Mouse (Mus musculus): Measurements from ENCODE around the gene Pde4d.

Pde4d gene

GRCm38 (mm10) chr13:109727346-109727745 lies 1277.6 kb downstream of the Pde4d start:
- no peak for DNase-seq

GRCm38 (mm10) chr13:109729612-109730011 lies 1279.9 kb downstream of the Pde4d start:
- no peak for DNase-seq

DNA sequence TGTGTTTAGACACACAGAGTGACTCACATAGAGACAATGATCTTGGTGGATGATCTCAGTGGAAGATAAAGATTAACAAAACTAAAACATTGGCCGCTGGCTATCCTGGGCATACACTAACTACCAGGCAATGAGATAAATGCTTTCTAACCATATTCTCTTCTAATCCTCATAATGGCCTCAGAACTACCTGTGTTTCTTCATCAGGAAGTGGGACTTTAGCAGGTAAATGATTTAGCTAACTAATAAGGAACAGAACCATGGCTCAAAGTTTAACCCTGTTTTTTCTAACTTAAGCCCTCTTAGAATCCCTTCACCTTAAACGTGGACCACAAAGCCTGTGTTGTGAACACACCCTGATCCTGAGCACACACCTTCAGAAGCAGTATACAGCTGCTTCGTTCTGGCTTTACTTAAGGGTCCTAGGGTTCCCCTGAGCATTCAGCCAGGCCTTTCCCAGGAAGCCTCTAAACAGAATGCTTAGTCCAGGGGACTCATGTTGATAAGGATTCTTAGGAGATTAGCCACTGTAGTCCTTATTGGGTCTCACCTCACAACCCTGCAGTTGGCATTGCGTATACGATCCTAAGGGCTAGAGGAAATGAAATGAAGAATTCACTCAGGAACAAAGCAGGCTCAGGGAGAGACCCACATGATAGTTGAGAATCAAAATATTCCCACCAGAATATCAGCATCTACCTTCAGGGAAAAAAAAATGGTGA lies 1283.1 kb downstream of the Pde4d start:
- no peak for DNase-seq

GRCm38 (mm10) chr13:109736290-109737078 lies 1286.7 kb downstream of the Pde4d start:
- DNase-seq: no peak

DNA sequence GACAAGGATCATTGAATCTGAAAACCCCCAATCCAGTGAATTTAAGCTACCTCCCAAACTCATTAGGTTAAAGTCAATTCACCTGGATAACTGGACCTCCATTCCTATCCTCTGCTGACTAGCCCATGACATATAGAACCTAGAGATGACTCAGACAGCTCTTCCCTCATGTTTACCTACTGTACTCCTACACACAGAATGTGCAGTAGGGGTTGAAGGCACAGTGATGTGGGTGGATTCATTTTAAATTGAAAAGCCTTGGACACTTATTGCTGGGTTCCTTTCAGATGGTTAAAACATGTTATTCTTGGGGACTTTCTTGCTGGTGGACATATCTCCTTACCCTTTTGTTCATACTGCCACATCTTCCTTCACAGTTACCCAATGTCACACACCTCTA lies 1296.7 kb downstream of the Pde4d start:
- no peak for DNase-seq

- DNase-seq: no peak
Observed at GRCm38 (mm10) chr13:109752236-109752863, 1302.6 kb downstream of the Pde4d start.

DNA sequence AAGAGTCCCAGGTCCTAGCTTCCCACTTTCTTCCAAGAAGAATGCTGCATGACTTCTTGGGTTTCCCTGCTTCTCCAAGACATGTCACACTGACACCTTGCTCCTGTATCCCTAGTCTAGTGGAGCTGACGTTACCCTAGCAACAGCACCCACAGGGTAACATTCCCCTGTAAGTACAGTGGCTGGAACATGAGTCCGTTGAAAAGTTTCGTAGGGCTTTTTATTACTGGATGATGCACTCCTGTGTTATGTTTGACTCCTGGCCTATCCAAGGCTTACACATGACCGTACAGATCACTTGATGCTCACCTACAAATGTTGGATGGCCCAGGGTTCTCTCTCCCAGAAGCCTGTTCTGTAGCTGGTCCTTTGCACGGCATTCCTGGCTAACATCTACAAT lies 1307.1 kb downstream of the Pde4d start:
- DNase-seq: no peak

GRCm38 (mm10) chr13:109759201-109759600 lies 1309.5 kb downstream of the Pde4d start:
- no peak for DNase-seq

GRCm38 (mm10) chr13:109761081-109761480 lies 1311.3 kb downstream of the Pde4d start:
- no peak for DNase-seq

DNA sequence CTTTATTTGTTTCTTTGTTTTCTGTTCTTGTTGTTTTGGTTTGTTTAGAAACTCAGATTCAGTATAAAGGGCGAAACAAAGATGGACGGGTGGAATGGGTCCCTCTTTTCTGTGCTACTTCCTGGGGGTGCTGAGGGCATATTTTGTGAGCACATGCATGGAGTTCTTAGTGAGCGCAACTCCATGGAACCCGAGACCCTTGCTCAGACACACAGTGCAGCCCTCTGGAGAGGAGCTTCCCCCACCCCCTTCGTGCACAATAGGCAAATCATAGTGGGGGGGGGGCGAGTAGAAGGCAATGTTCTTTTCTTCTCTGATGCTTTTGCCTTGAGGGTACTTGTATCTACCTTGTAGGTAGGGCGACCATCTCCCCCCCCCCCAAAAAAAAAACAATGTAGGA lies 1325.0 kb downstream of the Pde4d start:
- no peak for DNase-seq

DNA sequence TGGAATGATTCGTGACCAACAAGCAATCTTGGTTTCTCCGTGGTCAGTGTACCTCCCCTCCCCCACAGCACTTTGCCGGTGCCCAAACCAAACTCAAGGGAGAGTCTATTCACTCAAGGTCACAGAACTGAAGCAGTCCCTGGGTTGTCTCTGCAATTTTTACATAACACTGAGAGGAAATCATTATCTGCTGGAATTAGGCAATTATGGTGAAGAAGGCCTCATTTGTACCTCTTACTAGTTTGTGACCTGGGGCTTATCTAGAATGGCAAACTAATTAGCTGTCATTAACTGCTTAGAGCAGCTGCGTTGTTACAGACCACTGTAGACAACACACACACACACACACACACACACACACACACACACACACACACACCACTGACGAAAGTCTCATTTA lies 1325.4 kb downstream of the Pde4d start:
- DNase-seq: no peak

- DNase-seq: peak; percentile 82
Observed at GRCm38 (mm10) chr13:109776116-109776515, 1326.4 kb downstream of the Pde4d start.

GRCm38 (mm10) chr13:109776995-109777394 lies 1327.2 kb downstream of the Pde4d start:
- no peak for DNase-seq

DNA sequence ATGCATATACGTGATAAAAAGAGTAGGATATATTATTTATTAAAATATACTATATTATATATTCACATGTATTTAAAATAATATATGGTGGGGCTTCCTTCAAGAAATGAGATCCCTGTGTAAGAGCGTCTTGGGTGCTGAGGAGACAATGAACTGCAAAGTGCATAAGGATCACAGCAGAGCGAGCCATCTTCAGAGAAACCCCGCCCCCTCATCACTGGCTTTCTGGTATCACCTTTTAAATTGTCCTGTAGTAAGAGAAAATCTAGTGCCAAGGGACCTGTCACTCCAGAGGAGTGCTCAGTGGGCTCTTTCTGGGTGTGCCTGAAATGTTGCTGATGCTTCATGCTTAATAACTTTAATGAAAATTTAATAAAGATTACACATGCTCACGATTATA lies 1327.7 kb downstream of the Pde4d start:
- DNase-seq: no peak

DNA sequence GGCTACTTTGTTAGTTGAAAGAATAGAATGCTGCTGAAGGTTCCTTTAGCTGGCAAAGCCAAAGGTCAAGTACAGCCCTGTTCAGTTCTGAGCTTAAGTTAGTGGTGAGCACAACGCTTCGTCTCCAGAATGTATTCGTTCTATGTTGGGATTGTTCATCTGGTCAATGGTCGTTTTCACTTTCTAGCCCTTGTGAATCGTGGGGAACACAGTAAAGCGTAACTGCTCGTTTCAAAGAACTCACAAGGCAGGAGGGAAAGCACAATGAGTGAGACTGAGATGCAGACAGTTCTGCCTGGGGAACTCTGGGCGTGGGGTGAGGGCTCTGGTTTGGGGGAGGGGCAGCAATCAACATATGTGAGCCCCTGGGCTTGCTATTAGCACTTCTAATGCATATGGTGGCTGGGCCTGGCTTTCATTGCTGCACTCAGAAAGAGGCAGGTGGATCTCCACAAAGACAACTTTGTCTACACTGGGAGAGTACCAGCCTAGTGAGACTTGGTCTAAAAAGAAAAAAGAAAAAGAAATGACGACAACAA lies 1328.6 kb downstream of the Pde4d start:
- DNase-seq: no peak

- no peak for DNase-seq
Observed at GRCm38 (mm10) chr13:109781466-109781865, 1331.7 kb downstream of the Pde4d start.

- no peak for DNase-seq
Observed at GRCm38 (mm10) chr13:109788604-109789003, 1338.9 kb downstream of the Pde4d start.

GRCm38 (mm10) chr13:109789151-109789550 lies 1339.4 kb downstream of the Pde4d start:
- no peak for DNase-seq

DNA sequence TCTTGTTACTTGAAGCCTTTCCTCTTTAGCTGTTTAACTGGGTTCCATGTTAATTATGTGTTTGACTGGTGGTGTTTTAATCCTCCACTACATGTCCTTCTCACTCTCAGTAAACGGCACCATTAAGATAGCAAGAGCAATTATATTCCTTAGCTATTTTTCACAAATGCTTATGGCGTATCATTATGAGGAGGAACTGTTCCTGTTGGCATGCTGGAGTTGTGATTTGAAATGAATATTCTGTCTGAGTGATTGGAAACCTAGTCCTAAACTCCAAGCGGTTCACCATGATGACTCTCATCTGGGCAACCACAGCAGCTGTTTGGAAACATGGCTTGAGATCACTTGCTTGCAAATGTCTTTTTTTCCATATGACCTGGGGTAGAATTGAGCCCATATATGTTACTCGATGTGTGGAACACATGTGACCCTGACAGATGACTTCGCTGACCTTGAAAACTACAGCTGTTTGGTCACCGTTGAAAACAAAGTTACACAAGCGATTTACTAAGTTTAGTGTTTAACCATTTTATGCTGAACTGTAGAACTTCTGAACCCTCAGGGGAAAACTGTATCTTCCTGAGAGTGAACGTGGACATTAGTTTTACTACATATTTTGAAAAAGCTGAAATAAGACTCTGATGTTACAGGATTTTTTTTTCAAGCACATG lies 1340.4 kb downstream of the Pde4d start:
- DNase-seq: no peak

DNA sequence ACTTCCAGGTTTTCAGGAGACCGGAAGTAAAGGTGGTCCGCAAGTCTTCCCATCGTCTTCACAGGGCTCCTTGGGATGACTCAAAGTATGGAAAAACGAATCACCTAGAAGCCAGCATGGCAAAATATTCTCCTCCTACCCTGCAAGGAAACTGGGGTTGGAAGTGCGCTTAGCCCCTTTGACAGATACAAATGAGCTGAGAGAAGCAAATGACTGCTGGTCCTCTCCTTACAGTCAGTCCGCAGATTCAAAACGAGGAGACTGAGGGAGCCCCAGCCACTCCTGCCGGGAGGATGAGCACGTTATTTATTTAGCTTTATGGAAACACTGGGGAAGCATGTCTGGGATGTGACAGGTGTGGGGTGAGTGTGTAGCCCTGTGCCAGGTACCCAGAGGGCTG lies 1344.2 kb downstream of the Pde4d start:
- DNase-seq: no peak

DNA sequence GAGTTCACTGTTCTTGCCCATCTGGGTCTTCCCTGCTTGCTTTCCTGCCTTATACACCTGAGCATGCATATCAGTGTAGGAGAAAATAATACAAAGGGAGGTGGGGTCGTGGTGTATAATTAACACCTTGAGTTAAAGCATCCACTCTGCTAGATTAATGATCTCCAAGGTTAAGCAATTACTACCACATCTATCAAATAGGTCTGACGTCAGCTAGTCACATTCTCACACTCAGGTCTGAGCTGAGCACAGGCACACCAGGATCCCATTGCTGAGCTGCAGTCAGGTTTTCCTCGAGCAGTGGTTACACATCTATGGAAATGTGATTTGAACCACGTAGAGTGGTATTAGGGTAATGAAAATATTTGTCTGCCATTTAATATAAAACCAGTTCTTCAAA lies 1348.9 kb downstream of the Pde4d start:
- DNase-seq: no peak

DNA sequence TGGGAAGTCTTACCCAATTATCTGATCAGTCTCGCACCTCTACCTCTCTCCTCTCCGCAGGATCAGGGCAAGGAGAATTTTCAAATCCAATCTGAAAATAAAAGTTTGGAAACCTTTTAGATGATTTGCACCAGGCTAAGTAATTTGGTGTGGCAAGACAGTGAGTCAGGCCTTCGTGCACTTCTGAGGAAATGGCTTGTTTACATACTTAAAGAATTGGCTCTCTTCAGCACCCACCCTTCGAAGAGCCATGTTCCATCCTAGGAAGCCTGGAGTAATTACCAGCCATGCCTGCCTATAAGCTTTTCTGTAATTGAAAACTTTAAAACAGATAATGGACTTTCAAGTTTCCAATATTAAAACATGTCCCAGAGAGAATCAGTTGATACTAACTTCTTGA lies 1352.5 kb downstream of the Pde4d start:
- no peak for DNase-seq
